Mouse (Mus musculus) bone marrow, adult 2 months (tissue): ENCODE data around the gene Grip1. TPM values are rescaled to one million over a fixed set of nuclear protein-coding genes. Genes with fewer than 3 reads are reported as not detected.

Source experiments
- H3K27ac ChIP-seq: fragments of 200-500 bp; 2 replicates; pipeline ENCODE4 v1.5.1; 2012; ENCODE audit warnings: low read depth, mild to moderate bottlenecking, control low read depth, inconsistent platforms, low read length; ENCODE audit not compliant: control insufficient read depth, poor library complexity, insufficient read depth
- H3K4me1 ChIP-seq: fragments of 200-500 bp; 2 replicates; pipeline ENCODE4 v1.6.1; 2011; ENCODE audit warnings: low read length; ENCODE audit not compliant: control insufficient read depth, insufficient read depth
- H3K4me3 ChIP-seq: fragments of 200-500 bp; replicated peaks from 2 replicates; pipeline ENCODE3; 2011; ENCODE audit warnings: mild to moderate bottlenecking, low read depth, low read length, control low read depth; ENCODE audit not compliant: control insufficient read depth
- CTCF ChIP-seq: fragments of 200-500 bp; IDR thresholded peaks from 2 replicates; pipeline ENCODE4 v1.5.1; 2011; ENCODE audit warnings: low read length, control low read depth; ENCODE audit not compliant: control insufficient read depth, insufficient read depth
- POLR2A ChIP-seq: fragments of 200-500 bp; IDR thresholded peaks from 2 replicates; pipeline ENCODE4 v1.6.1; 2011; ENCODE audit warnings: low read depth, mild to moderate bottlenecking, control low read depth, low read length, borderline replicate concordance; ENCODE audit not compliant: control insufficient read depth
- WGBS: fragments of 180-500 bp; shearing (Covaris S2); methylation state at CpG from one replicate; pipeline ENCODE4 v1.1.7; 2018; 5-methylcytosine and 5-hydroxymethylcytosine counted together
- polyA plus RNA-seq: library from polyadenylated mRNA; stranded (reverse); fragments of >200 nt; gene quantifications from 2 replicates; pipeline ENCODE4 v1.2.4, GENCODE M21; 2011; ENCODE audit warnings: low replicate concordance; ENCODE audit not compliant: missing spikeins, insufficient read depth, insufficient read length

The Grip1 gene
- polyA plus RNA-seq, 1 experiment = not detected

GRCm38 (mm10) chr10:119556346-119556745 is 102.7 kb downstream of the Grip1 start:
- TF ChIP-seq CTCF (no peak), POLR2A (no peak)
- H3K4me3 ChIP-seq = no peak overlapping the region
- WGBS = 81% methylated on average over 7 of the region's 7 CpGs
- no peaks in the 10 kb centered on the region for H3K4me1 ChIP-seq
- no peak overlapping the region for H3K27ac ChIP-seq

- 82% methylated on average over 7 of the region's 7 CpGs for WGBS
- Histone ChIP-seq H3K4me3 (no peak overlapping the region), H3K4me1 (no peaks in the 10 kb centered on the region), H3K27ac (no peak overlapping the region)
- no peak for TF ChIP-seq POLR2A
- TF ChIP-seq CTCF = no peak
Observed at GRCm38 (mm10) chr10:119558432-119558831, 104.8 kb downstream of the Grip1 start.

GRCm38 (mm10) chr10:119564862-119565261 is 111.2 kb downstream of the Grip1 start:
- 85% methylated on average over 7 of the region's 7 CpGs for WGBS
- Histone ChIP-seq H3K4me1 (no peaks in the 10 kb centered on the region), H3K27ac (no peak overlapping the region), H3K4me3 (no peak overlapping the region)
- TF ChIP-seq CTCF (no peak), POLR2A (no peak)

GRCm38 (mm10) chr10:119573134-119573533 is 119.5 kb downstream of the Grip1 start:
- no peak overlapping the region for H3K4me3 ChIP-seq
- 62% methylated on average over 9 of the region's 9 CpGs for WGBS
- H3K4me1 ChIP-seq = no peaks in the 10 kb centered on the region
- TF ChIP-seq POLR2A (no peak), CTCF (no peak)
- H3K27ac ChIP-seq = no peak overlapping the region

- Histone ChIP-seq H3K4me1 (no peaks in the 10 kb centered on the region), H3K27ac (no peak overlapping the region), H3K4me3 (no peak overlapping the region)
- TF ChIP-seq CTCF (no peak), POLR2A (no peak)
- 79% methylated on average over 1 of the region's 1 CpGs for WGBS
Observed at GRCm38 (mm10) chr10:119575780-119576179, 122.2 kb downstream of the Grip1 start.

GRCm38 (mm10) chr10:119580024-119580423 is 126.4 kb downstream of the Grip1 start:
- WGBS = 78% methylated on average over 4 of the region's 4 CpGs
- H3K4me1 ChIP-seq = no peaks in the 10 kb centered on the region
- no peak overlapping the region for H3K27ac ChIP-seq
- no peak for TF ChIP-seq CTCF
- H3K4me3 ChIP-seq = no peak overlapping the region

- 74% methylated on average over 6 of the region's 6 CpGs for WGBS
- Histone ChIP-seq H3K27ac (no peak overlapping the region), H3K4me1 (no peaks in the 10 kb centered on the region), H3K4me3 (no peak overlapping the region)
- TF ChIP-seq POLR2A = no peak
Observed at GRCm38 (mm10) chr10:119584666-119585065, 131.0 kb downstream of the Grip1 start.

GRCm38 (mm10) chr10:119586976-119587375 is 133.3 kb downstream of the Grip1 start:
- WGBS = 76% methylated on average over 3 of the region's 3 CpGs
- TF ChIP-seq POLR2A (no peak), CTCF (no peak)
- Histone ChIP-seq H3K4me1 (no peaks in the 10 kb centered on the region), H3K27ac (no peak overlapping the region), H3K4me3 (no peak overlapping the region)

GRCm38 (mm10) chr10:119596822-119597221 is 143.2 kb downstream of the Grip1 start:
- H3K4me3 ChIP-seq = no peak overlapping the region
- 88% methylated on average over 5 of the region's 5 CpGs for WGBS
- TF ChIP-seq CTCF (no peak), POLR2A (no peak)
- H3K4me1 ChIP-seq = no peaks in the 10 kb centered on the region
- H3K27ac ChIP-seq = no peak overlapping the region

GRCm38 (mm10) chr10:119607501-119607900 is 153.9 kb downstream of the Grip1 start:
- WGBS = 80% methylated on average over 6 of the region's 6 CpGs
- no peak overlapping the region for H3K27ac ChIP-seq
- TF ChIP-seq POLR2A (no peak), CTCF (no peak)
- H3K4me1 ChIP-seq = no peaks in the 10 kb centered on the region
- no peak overlapping the region for H3K4me3 ChIP-seq
